ENCODE assay signal across 13 mouse cellular contexts in the genomic region with DNA sequence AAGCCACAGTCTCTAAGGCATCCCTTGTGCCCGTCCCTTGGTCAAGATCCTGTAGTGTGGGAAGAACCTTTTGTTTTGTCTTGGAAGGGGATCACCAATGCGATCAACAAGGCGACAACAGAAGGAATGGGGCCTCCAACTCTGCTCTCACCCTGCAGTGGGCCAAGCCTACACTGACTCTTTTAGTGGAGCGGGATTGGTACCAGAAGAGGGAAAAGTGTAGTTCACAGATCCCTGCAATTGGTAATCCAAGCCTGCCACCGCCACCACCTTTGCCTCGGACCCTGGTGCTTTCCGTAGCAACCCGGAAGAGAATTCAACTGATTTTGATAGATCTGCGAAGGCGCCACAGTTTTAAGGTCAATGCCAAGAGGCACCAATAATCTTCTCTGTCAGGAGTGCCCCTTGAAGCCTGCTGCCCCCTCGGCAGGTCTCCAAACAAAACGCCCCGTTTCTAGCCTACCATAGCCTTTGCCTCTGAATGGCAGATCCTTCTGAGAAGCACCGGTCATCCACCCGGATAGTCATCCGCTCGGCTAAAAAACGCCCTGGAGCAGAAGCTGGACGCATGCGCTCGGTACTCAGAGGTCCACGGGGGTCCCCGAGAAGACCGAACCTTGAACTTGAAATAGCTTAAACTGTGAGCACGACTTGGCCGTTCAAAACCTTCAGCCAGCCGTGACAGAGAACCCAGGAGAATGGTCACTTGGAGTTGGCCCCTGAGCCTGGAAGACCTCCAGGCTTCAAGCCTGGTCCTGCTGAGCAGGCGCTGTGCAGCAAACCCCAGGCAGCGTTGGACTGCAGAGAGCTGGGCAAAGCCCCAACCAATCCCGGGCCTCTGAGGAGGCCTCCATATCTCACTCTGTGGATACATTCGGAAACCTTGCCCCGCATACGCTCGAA. TPM values are rescaled to one million over a fixed set of nuclear protein-coding genes. Genes with fewer than 3 reads are reported as not detected.
DNase-seq lines count a peak whose midpoint lies in the region; ATAC-seq and TF ChIP-seq lines count a peak whose summit lies in the region.
"Had no signal": no experiment of that assay in that cellular context is flagged by ENCODE, and none has a peak within 500 bp of the region (broad histone marks: within the 10 kb centered on the region; RNA-seq: fewer than 3 reads in every experiment).

No protein-coding gene starts in this region.

- no peak overlapping the region for H3K4me2 ChIP-seq in forebrain, embryonic 13.5 days
- H3K4me2 ChIP-seq in forebrain, embryonic 12.5 days = no peak overlapping the region
- no peak overlapping the region for H3K4me2 ChIP-seq in forebrain, postnatal 0 days (ENCODE audit: low read depth)

- peak; percentile 44 to 54 for DNase-seq in kidney, postnatal 4 days
- DNase-seq in kidney, postnatal 25 days = no peak
- peak; percentile 52 for DNase-seq in forebrain, postnatal 0 days
- DNase-seq in layer of hippocampus, adult 2 months (ENCODE audit: low spot score in 2 of 2) = no peak
- DNase-seq in adrenal gland, adult 2 months = no peak
- DNase-seq: cerebellum, postnatal 36 days; kidney, adult 11 months had no signal

- H3K4me3 ChIP-seq in forebrain, embryonic 13.5 days = 0 out of 2 replicates have a peak overlapping the region, but pooled peaks have one; percentile 6
- H3K4me3 ChIP-seq in forebrain, embryonic 12.5 days (replicated peaks) = no peak overlapping the region
- peak overlapping the region; percentile 37; the same call in 1 of the 2 replicates for H3K4me3 ChIP-seq in E14TG2a.4 (replicated peaks; ENCODE audit: low read length)
- no peak overlapping the region for H3K4me3 ChIP-seq in forebrain, postnatal 0 days (ENCODE audit: low read depth, low read length)
- H3K4me3 ChIP-seq in layer of hippocampus, adult 2 months = no peak overlapping the region
- H3K4me3 ChIP-seq: myocyte had no signal

- H3K27ac ChIP-seq in forebrain, embryonic 13.5 days = no peak overlapping the region
- H3K27ac ChIP-seq in forebrain, embryonic 12.5 days = no peak overlapping the region
- H3K27ac ChIP-seq in forebrain, postnatal 0 days (ENCODE audit: low read depth, low read length) = no peak overlapping the region
- no peak overlapping the region for H3K27ac ChIP-seq in layer of hippocampus, adult 2 months

- no peaks in the 10 kb centered on the region for H3K36me3 ChIP-seq in forebrain, embryonic 13.5 days (ENCODE audit: poor library complexity, severe bottlenecking)
- H3K36me3 ChIP-seq in forebrain, embryonic 12.5 days (replicated peaks) = no peaks in the 10 kb centered on the region
- no peaks in the 10 kb centered on the region for H3K36me3 ChIP-seq in E14TG2a.4 (ENCODE audit: insufficient read depth, low read length)
- H3K36me3 ChIP-seq in forebrain, postnatal 0 days (ENCODE audit: insufficient read depth) = no peaks in the 10 kb centered on the region

- H3K27me3 ChIP-seq in forebrain, embryonic 13.5 days = peaks cover 99% of the 10 kb centered on the region
- H3K27me3 ChIP-seq in forebrain, embryonic 12.5 days = peaks cover 97% of the 10 kb centered on the region
- peaks cover 82% of the 10 kb centered on the region for H3K27me3 ChIP-seq in E14TG2a.4 (ENCODE audit: insufficient read depth, low read length)
- H3K27me3 ChIP-seq in forebrain, postnatal 0 days (ENCODE audit: insufficient read depth, low read length) = peaks cover 95% of the 10 kb centered on the region

- H3K4me1 ChIP-seq in forebrain, embryonic 13.5 days = peaks cover 22% of the 10 kb centered on the region
- H3K4me1 ChIP-seq in forebrain, embryonic 12.5 days = peaks cover 20% of the 10 kb centered on the region
- H3K4me1 ChIP-seq in E14TG2a.4 (replicated peaks; ENCODE audit: low read depth, low read length) = peaks cover 64% of the 10 kb centered on the region
- peaks cover 9% of the 10 kb centered on the region for H3K4me1 ChIP-seq in forebrain, postnatal 0 days (ENCODE audit: insufficient read depth)

- no peaks in the 10 kb centered on the region for H3K9me3 ChIP-seq in forebrain, embryonic 13.5 days (replicated peaks)
- H3K9me3 ChIP-seq in forebrain, embryonic 12.5 days = no peaks in the 10 kb centered on the region
- H3K9me3 ChIP-seq in E14TG2a.4 (ENCODE audit: low read length) = no peaks in the 10 kb centered on the region
- no peaks in the 10 kb centered on the region for H3K9me3 ChIP-seq in forebrain, postnatal 0 days (ENCODE audit: low read length)

- 1% methylated on average over 34 of the region's 34 CpGs for WGBS in forebrain, embryonic 13.5 days
- WGBS in forebrain, embryonic 12.5 days = under 1% methylated on average over 34 of the region's 34 CpGs
- WGBS in forebrain, postnatal 0 days = 2% methylated on average over 34 of the region's 34 CpGs

- no peak overlapping the region for H3K9ac ChIP-seq in forebrain, embryonic 13.5 days
- no peak overlapping the region for H3K9ac ChIP-seq in forebrain, embryonic 12.5 days
- H3K9ac ChIP-seq in forebrain, postnatal 0 days = no peak overlapping the region

- no peak for TF ChIP-seq CTCF in E14TG2a.4 (conservative IDR thresholded peaks at IDR 0.05; ENCODE audit: low read length)
- TF ChIP-seq CTCF in forebrain, postnatal 0 days (IDR thresholded peaks at IDR 0.05; ENCODE audit: low read depth) = no peak
- TF ChIP-seq CTCF in layer of hippocampus, adult 2 months (conservative IDR thresholded peaks at IDR 0.05) = no peak

- ATAC-seq in forebrain, embryonic 13.5 days = no peak
- no peak for ATAC-seq in forebrain, embryonic 12.5 days (ENCODE audit: low FRiP score)
- no peak for ATAC-seq in forebrain, postnatal 0 days

RNA-seq across cellular contexts. Expression of a gene that starts 3.4 kb away (rescaled TPM):
- 0.19 TPM in 1 of 2 replicates, not detected in the other for polyA plus RNA-seq in forebrain, embryonic 13.5 days (2015; fragmentation: Nextera tagmentation; extraction: Ambion mirVana)
- polyA plus RNA-seq in forebrain, embryonic 12.5 days (2016; fragmentation: Nextera tagmentation; extraction: Ambion mirVana) = 0.63 and 1.3 TPM in 2 replicates
- not detected in 2 replicates for total RNA-seq in forebrain, postnatal 0 days (2014; rRNA removed)
- not detected in 2 replicates for polyA plus RNA-seq in forebrain, postnatal 0 days (2015; fragmentation: Nextera tagmentation; extraction: Ambion mirVana)
- not detected for total RNA-seq in layer of hippocampus, adult 2 months (2021)
- total RNA-seq in adrenal gland, adult 2 months (2021) = not detected
- not detected in 2 replicates for polyA plus RNA-seq in adrenal gland, adult 2 months (2012; rRNA removed)
- total RNA-seq: CH12.LX had no signal

RNA-seq across cellular contexts. Expression of a gene that starts 28.3 kb away (rescaled TPM):
- polyA plus RNA-seq in forebrain, embryonic 13.5 days (2015; fragmentation: Nextera tagmentation; extraction: Ambion mirVana) = 0.19 TPM in 1 of 2 replicates, not detected in the other
- 0.12 TPM in 1 of 2 replicates, not detected in the other for polyA plus RNA-seq in forebrain, embryonic 12.5 days (2016; fragmentation: Nextera tagmentation; extraction: Ambion mirVana)
- 0.19 and 0.77 TPM in 2 replicates for total RNA-seq in forebrain, postnatal 0 days (2014; rRNA removed)
- polyA plus RNA-seq in forebrain, postnatal 0 days (2015; fragmentation: Nextera tagmentation; extraction: Ambion mirVana) = 0.38 and 0.53 TPM in 2 replicates
- under 1 TPM; 0.31 to 0.42 TPM for total RNA-seq in layer of hippocampus, adult 2 months (2021)
- not detected for total RNA-seq in adrenal gland, adult 2 months (2021)
- polyA plus RNA-seq in adrenal gland, adult 2 months (2012; rRNA removed) = not detected in 2 replicates
- total RNA-seq: CH12.LX had no signal
- polyA plus RNA-seq: myocyte had no signal

RNA-seq across cellular contexts. Expression of a gene that starts 36.8 kb away (rescaled TPM):
- not detected in 2 replicates for polyA plus RNA-seq in forebrain, embryonic 13.5 days (2015; fragmentation: Nextera tagmentation; extraction: Ambion mirVana)
- polyA plus RNA-seq in forebrain, embryonic 12.5 days (2016; fragmentation: Nextera tagmentation; extraction: Ambion mirVana) = not detected in 2 replicates
- not detected in 2 replicates for total RNA-seq in forebrain, postnatal 0 days (2014; rRNA removed)
- polyA plus RNA-seq in forebrain, postnatal 0 days (2015; fragmentation: Nextera tagmentation; extraction: Ambion mirVana) = not detected in 2 replicates
- total RNA-seq in layer of hippocampus, adult 2 months (2021) = not detected
- not detected for total RNA-seq in adrenal gland, adult 2 months (2021)
- polyA plus RNA-seq in adrenal gland, adult 2 months (2012; rRNA removed) = 0.10 TPM in 1 of 2 replicates, not detected in the other
- total RNA-seq: CH12.LX had no signal
- polyA plus RNA-seq: limb, embryonic 14.5 days; myocyte had no signal

RNA-seq across cellular contexts. Expression of a gene that starts 48.0 kb away (rescaled TPM):
- polyA plus RNA-seq in forebrain, embryonic 13.5 days (2015; fragmentation: Nextera tagmentation; extraction: Ambion mirVana) = 0.13 and 0.28 TPM in 2 replicates
- polyA plus RNA-seq in forebrain, embryonic 12.5 days (2016; fragmentation: Nextera tagmentation; extraction: Ambion mirVana) = 0.15 and 0.23 TPM in 2 replicates
- total RNA-seq in forebrain, postnatal 0 days (2014; rRNA removed) = not detected in 2 replicates
- polyA plus RNA-seq in forebrain, postnatal 0 days (2015; fragmentation: Nextera tagmentation; extraction: Ambion mirVana) = not detected in 2 replicates
- not detected for total RNA-seq in layer of hippocampus, adult 2 months (2021)
- total RNA-seq in adrenal gland, adult 2 months (2021) = not detected
- 0.06 TPM in 1 of 2 replicates, not detected in the other for polyA plus RNA-seq in adrenal gland, adult 2 months (2012; rRNA removed)
- polyA plus RNA-seq: limb, embryonic 14.5 days had no signal

RNA-seq across cellular contexts. Expression of a gene that starts 58.5 kb away (rescaled TPM):
- polyA plus RNA-seq in forebrain, embryonic 13.5 days (2015; fragmentation: Nextera tagmentation; extraction: Ambion mirVana) = not detected in 2 replicates
- polyA plus RNA-seq in forebrain, embryonic 12.5 days (2016; fragmentation: Nextera tagmentation; extraction: Ambion mirVana) = not detected in 2 replicates
- total RNA-seq in forebrain, postnatal 0 days (2014; rRNA removed) = not detected in 2 replicates
- 0.28 TPM in 1 of 2 replicates, not detected in the other for polyA plus RNA-seq in forebrain, postnatal 0 days (2015; fragmentation: Nextera tagmentation; extraction: Ambion mirVana)
- not detected for total RNA-seq in layer of hippocampus, adult 2 months (2021)
- total RNA-seq in adrenal gland, adult 2 months (2021) = under 1 TPM in 1 of 2 experiments, not detected in 1; 0.23 TPM
- not detected in 2 replicates for polyA plus RNA-seq in adrenal gland, adult 2 months (2012; rRNA removed)
- total RNA-seq: CH12.LX had no signal
- polyA plus RNA-seq: limb, embryonic 14.5 days; myocyte had no signal

Comparison
In these comparisons a context has a peak if more than half of its experiments do, and no peak if none do; other contexts are left out.
1. H3K4me3 ChIP-seq: peak in forebrain, embryonic 13.5 days (single experiment) and E14TG2a.4 (single experiment); none in forebrain, embryonic 12.5 days (single experiment), forebrain, postnatal 0 days (single experiment) and layer of hippocampus, adult 2 months (single experiment).
2. DNase-seq: peak in kidney, postnatal 4 days (2 of 2) and forebrain, postnatal 0 days (single experiment); none in kidney, postnatal 25 days (0 of 2), layer of hippocampus, adult 2 months (0 of 2) and adrenal gland, adult 2 months (single experiment).